Mouse (Mus musculus): ENCODE measurements around the gene Dmgdh.

GRCm38 (mm10) chr13:93687321-93687720 is 13.1 kb downstream of the Dmgdh start:
- TF ChIP-seq CTCF (IDR thresholded peaks at IDR 0.05; ENCODE audit: borderline replicate concordance, insufficient read depth, low read depth, low read length), result no peak
- TF ChIP-seq POLR2A (IDR thresholded peaks at IDR 0.05; ENCODE audit: borderline replicate concordance, insufficient read depth, low read length), result no peak

Data from cerebellum, adult 2 months (tissue).